Mouse (Mus musculus) olfactory bulb, adult 2 months (tissue): ENCODE data around the gene Lap3. TPM values are rescaled to one million over a fixed set of nuclear protein-coding genes. Genes with fewer than 3 reads are reported as not detected.

Source experiments
- H3K27ac ChIP-seq: fragments of 200-500 bp; 2 replicates; pipeline ENCODE4 v1.5.1; 2012; ENCODE audit warnings: low read depth, low read length; ENCODE audit not compliant: insufficient read depth
- H3K4me1 ChIP-seq: fragments of 200-500 bp; 2 replicates; pipeline ENCODE4 v1.6.1; 2012; ENCODE audit warnings: low read length; ENCODE audit not compliant: control insufficient read depth, insufficient read depth
- H3K4me3 ChIP-seq: fragments of 200-500 bp; 2 replicates; pipeline ENCODE4 v1.5.1; 2012; ENCODE audit warnings: mild to moderate bottlenecking, low read depth, low read length, moderate library complexity; ENCODE audit not compliant: insufficient read depth
- CTCF ChIP-seq: fragments of 200-500 bp; IDR thresholded peaks from 2 replicates; pipeline ENCODE4 v1.5.1; 2012; ENCODE audit warnings: low read depth, mild to moderate bottlenecking, low read length, moderate library complexity; ENCODE audit not compliant: insufficient read depth
- POLR2A ChIP-seq: fragments of 200-500 bp; IDR thresholded peaks from 2 replicates; pipeline ENCODE4 v1.6.1; 2012; ENCODE audit warnings: mild to moderate bottlenecking, low read depth, low read length, moderate library complexity; ENCODE audit not compliant: insufficient read depth
- WGBS: fragments of 180-500 bp; shearing (Covaris S2); methylation state at CpG from one replicate; pipeline ENCODE4 v1.1.7; 2018; 5-methylcytosine and 5-hydroxymethylcytosine counted together
- polyA plus RNA-seq: library from polyadenylated mRNA; stranded (reverse); fragments of >200 nt; gene quantifications from 2 replicates; pipeline ENCODE4 v1.2.4, GENCODE M21; 2012; ENCODE audit warnings: low replicate concordance; ENCODE audit not compliant: missing spikeins, insufficient read depth, insufficient read length

Lap3 gene
- polyA plus RNA-seq, 1 experiment, result not detected

GRCm38 (mm10) chr5:45494093-45494755, 1.1 kb downstream of the Lap3 start:
- peak overlapping the region; percentile 81; the same call in 1 of the 2 replicates for H3K4me3 ChIP-seq
- no peak for TF ChIP-seq POLR2A
- no peak for TF ChIP-seq CTCF
- WGBS, result 78% methylated on average over 9 of the region's 9 CpGs
- H3K27ac ChIP-seq, result no peak overlapping the region
- H3K4me1 ChIP-seq, result peaks cover 13% of the 10 kb centered on the region

- TF ChIP-seq POLR2A (no peak), CTCF (no peak)
- 83% methylated on average over 3 of the region's 3 CpGs for WGBS
- H3K4me1 ChIP-seq, result peaks cover 13% of the 10 kb centered on the region
- H3K27ac ChIP-seq, result no peak overlapping the region
- no peak overlapping the region for H3K4me3 ChIP-seq
These were observed 2.3 kb downstream of the Lap3 start for GRCm38 (mm10) chr5:45495429-45495975.

- Histone ChIP-seq H3K4me1 (peaks cover 13% of the 10 kb centered on the region), H3K4me3 (no peak overlapping the region), H3K27ac (no peak overlapping the region)
- TF ChIP-seq CTCF, result no peak
- TF ChIP-seq POLR2A, result no peak
These were observed 2.9 kb downstream of the Lap3 start for GRCm38 (mm10) chr5:45496042-45496441.

GRCm38 (mm10) chr5:45496479-45496878, 3.3 kb downstream of the Lap3 start:
- H3K4me3 ChIP-seq, result no peak overlapping the region
- no peak overlapping the region for H3K27ac ChIP-seq
- TF ChIP-seq CTCF (no peak), POLR2A (no peak)
- WGBS, result 71% methylated on average over 4 of the region's 4 CpGs
- peaks cover 13% of the 10 kb centered on the region for H3K4me1 ChIP-seq

- no peak overlapping the region for H3K4me3 ChIP-seq
- H3K27ac ChIP-seq, result no peak overlapping the region
- WGBS, result 55% methylated on average over 12 of the region's 12 CpGs
- peaks cover 13% of the 10 kb centered on the region for H3K4me1 ChIP-seq
- TF ChIP-seq POLR2A, result no peak
- no peak for TF ChIP-seq CTCF
These were observed 3.9 kb downstream of the Lap3 start for GRCm38 (mm10) chr5:45496930-45497550.

GRCm38 (mm10) chr5:45497564-45497963, 4.4 kb downstream of the Lap3 start:
- no peak overlapping the region for H3K27ac ChIP-seq
- no peak for TF ChIP-seq CTCF
- no peak for TF ChIP-seq POLR2A
- 63% methylated on average over 5 of the region's 5 CpGs for WGBS
- H3K4me3 ChIP-seq, result no peak overlapping the region
- peaks cover 11% of the 10 kb centered on the region for H3K4me1 ChIP-seq

GRCm38 (mm10) chr5:45510071-45510470, 16.9 kb downstream of the Lap3 start:
- TF ChIP-seq POLR2A (no peak), CTCF (no peak)
- 82% methylated on average over 7 of the region's 7 CpGs for WGBS
- H3K27ac ChIP-seq, result no peak overlapping the region
- no peak overlapping the region for H3K4me3 ChIP-seq
- H3K4me1 ChIP-seq, result no peaks in the 10 kb centered on the region

- Histone ChIP-seq H3K27ac (no peak overlapping the region), H3K4me1 (no peaks in the 10 kb centered on the region), H3K4me3 (no peak overlapping the region)
- WGBS, result 92% methylated on average over 6 of the region's 6 CpGs
- no peak for TF ChIP-seq CTCF
- no peak for TF ChIP-seq POLR2A
These were observed 19.7 kb downstream of the Lap3 start for GRCm38 (mm10) chr5:45512908-45513307.

- H3K4me3 ChIP-seq, result no peak overlapping the region
- 94% methylated on average over 2 of the region's 2 CpGs for WGBS
- no peak overlapping the region for H3K27ac ChIP-seq
- no peaks in the 10 kb centered on the region for H3K4me1 ChIP-seq
- TF ChIP-seq POLR2A, result no peak
- TF ChIP-seq CTCF, result no peak
These were observed 20.3 kb downstream of the Lap3 start for GRCm38 (mm10) chr5:45513511-45513910.
